Mouse (Mus musculus) adrenal gland, postnatal 36 days (tissue): Measurements from ENCODE around the gene Apopt1. TPM values are rescaled to one million over a fixed set of nuclear protein-coding genes. Genes with fewer than 3 reads are reported as not detected.

Experiments used
- DNase-seq, 2 experiments: peaks; one replicate each; pipeline ENCODE4 v3.0.0; 2021; ENCODE audit warnings: mixed read lengths in 1 of 2
- total RNA-seq, 2 experiments: library from RNA; stranded (reverse); gene quantifications; 2 replicates each; pipeline ENCODE4 v1.2.3; 2021

Gene Apopt1
- total RNA-seq, 2 experiments from 2014 or later, result 58.8 to 76.2 TPM

- DNase-seq, result no peak
Observed at GRCm38 (mm10) chr12:111680661-111681060, 32.4 kb upstream of the Apopt1 start.

GRCm38 (mm10) chr12:111681305-111681704 lies 31.8 kb upstream of the Apopt1 start:
- DNase-seq, result no peak

- no peak for DNase-seq
Observed at GRCm38 (mm10) chr12:111682003-111682402, 31.1 kb upstream of the Apopt1 start.

- no peak for DNase-seq
Observed at GRCm38 (mm10) chr12:111682806-111683205, 30.3 kb upstream of the Apopt1 start.

GRCm38 (mm10) chr12:111686390-111686789 lies 26.7 kb upstream of the Apopt1 start:
- peak; percentile 53 to 57 for DNase-seq

GRCm38 (mm10) chr12:111687350-111688068 lies 25.6 kb upstream of the Apopt1 start:
- DNase-seq, result peak; percentile 82 to 88

- no peak for DNase-seq
Observed at GRCm38 (mm10) chr12:111688069-111688428, 25.0 kb upstream of the Apopt1 start.

- DNase-seq, result no peak
Observed at GRCm38 (mm10) chr12:111689426-111689825, 23.6 kb upstream of the Apopt1 start.

- no peak for DNase-seq
Observed at GRCm38 (mm10) chr12:111691346-111691872, 21.7 kb upstream of the Apopt1 start.

- no peak for DNase-seq
Observed at GRCm38 (mm10) chr12:111692899-111693298, 20.2 kb upstream of the Apopt1 start.

GRCm38 (mm10) chr12:111693341-111694270 lies 19.5 kb upstream of the Apopt1 start:
- DNase-seq, result no peak

- peak; percentile 37 to 62 for DNase-seq
Observed at GRCm38 (mm10) chr12:111694271-111694781, 18.7 kb upstream of the Apopt1 start.

- peak in 1 of 2 experiments; percentile 57 for DNase-seq
Observed at GRCm38 (mm10) chr12:111694880-111695804, 17.9 kb upstream of the Apopt1 start.

- peak; percentile 60 to 76 for DNase-seq
Observed at GRCm38 (mm10) chr12:111696239-111696638, 16.8 kb upstream of the Apopt1 start.

- DNase-seq, result no peak
Observed at GRCm38 (mm10) chr12:111697708-111698107, 15.4 kb upstream of the Apopt1 start.

GRCm38 (mm10) chr12:111698346-111698913 lies 14.6 kb upstream of the Apopt1 start:
- DNase-seq, result peak; percentile 52 to 57

- no peak for DNase-seq
Observed at GRCm38 (mm10) chr12:111699542-111699941, 13.5 kb upstream of the Apopt1 start.

- DNase-seq, result no peak
Observed at GRCm38 (mm10) chr12:111700920-111701458, 12.1 kb upstream of the Apopt1 start.

- DNase-seq, result no peak
Observed at GRCm38 (mm10) chr12:111703301-111703700, 9.8 kb upstream of the Apopt1 start.

- peak; percentile 55 to 65 for DNase-seq
Observed at GRCm38 (mm10) chr12:111704609-111705008, 8.5 kb upstream of the Apopt1 start.
